In genomic region chr9:64736639-64737405, GRCm38 (mm10) we compare ENCODE assay signal across 7 mouse cellular contexts. TPM values are rescaled to one million over a fixed set of nuclear protein-coding genes. Genes with fewer than 3 reads are reported as not detected.
DNase-seq lines count a peak whose midpoint lies in the region; ATAC-seq lines count a peak whose summit lies in the region.

No protein-coding gene starts in this region.

- DNase-seq in adrenal gland, postnatal 10 days = peak; percentile 73
- peak; percentile 77 for DNase-seq in embryo, embryonic 11 days
- DNase-seq in gastrocnemius, postnatal 14 days = peak; percentile 47
- DNase-seq in left cerebral cortex, postnatal 25 days (ENCODE audit: low spot score in 2 of 2) = peak; percentile 42 to 64
- peak; percentile 51 for DNase-seq in skeletal muscle tissue, adult 2 months (ENCODE audit: low read depth, low spot score)

- ATAC-seq in inflammation-experienced regulatory T-cells, adult 6 months = peak; percentile 23
- peak; percentile 73 for ATAC-seq in megakaryocyte-erythroid progenitor cell, adult 5-6 weeks (replicated peaks; ENCODE audit: low FRiP score, low TSS enrichment, poor library complexity, severe bottlenecking)

- intact Hi-C loops in gastrocnemius, postnatal 14 days (cut with DNase I; ENCODE audit: low total_unique reads) = no loop called here
- intact Hi-C loops in left cerebral cortex, postnatal 25 days (cut with DNase I) = loop anchor here (2.0 kb wide), 2 partner anchors 74 to 396 kb away; partner anchors contain the start of genes Dennd4a and Dis3l

RNA-seq across cellular contexts. Expression of gene Rab11a, which starts 0.7 kb away (rescaled TPM):
- total RNA-seq in adrenal gland, postnatal 10 days (2021) = 100 to 1,000 TPM; 258 to 267 TPM
- 100 to 1,000 TPM; 116 to 134 TPM for total RNA-seq in gastrocnemius, postnatal 14 days (2021)
- polyA plus RNA-seq in inflammation-experienced regulatory T-cells, adult 6 months (2017; shearing (Covaris generic)) = 100 to 1,000 TPM; 214 to 310 (median 217) TPM
- 100 to 1,000 TPM; 265 to 274 TPM for total RNA-seq in left cerebral cortex, postnatal 25 days (2021)
- 64.7 and 115 TPM in 2 replicates for total RNA-seq in megakaryocyte-erythroid progenitor cell, adult 5-6 weeks (2014; fragmentation: Nextera tagmentation)
- 82.7 and 113 TPM in 2 replicates for total RNA-seq in megakaryocyte-erythroid progenitor cell, adult 5-6 weeks (2017)

Comparison
In these comparisons a context has a peak if more than half of its experiments do, and no peak if none do; other contexts are left out.
1. Peak in every context shown above with its lines: DNase-seq and ATAC-seq.